Mouse (Mus musculus) embryonic facial prominence, embryonic 13.5 days (tissue): ENCODE measurements around the gene Per1. TPM values are rescaled to one million over a fixed set of nuclear protein-coding genes. Genes with fewer than 3 reads are reported as not detected.

Source experiments
- ATAC-seq: fragments of 200-750 bp; cut with Nextera tagmentation; 2 replicates; pipeline ENCODE4 v1.8.0; 2017; ENCODE audit warnings: low read depth; ENCODE audit not compliant: insufficient number of reproducible peaks, insufficient read depth, low FRiP score, low TSS enrichment
- H3K27ac ChIP-seq: fragments of 300-500 bp; sonication (generic); 2 replicates; pipeline ENCODE4 v1.5.1; 2015; ENCODE audit warnings: moderate library complexity, mild to moderate bottlenecking, inconsistent platforms
- H3K27me3 ChIP-seq: fragments of 300-500 bp; sonication (generic); 2 replicates; pipeline ENCODE4 v1.6.1; 2015; ENCODE audit warnings: mild to moderate bottlenecking, inconsistent platforms
- H3K36me3 ChIP-seq: fragments of 300-500 bp; sonication (generic); 2 replicates; pipeline ENCODE4 v1.6.1; 2015; ENCODE audit warnings: mild to moderate bottlenecking, inconsistent platforms
- H3K4me1 ChIP-seq: fragments of 300-500 bp; sonication (generic); 2 replicates; pipeline ENCODE4 v1.6.1; 2015; ENCODE audit warnings: inconsistent platforms
- H3K4me2 ChIP-seq: fragments of 300-500 bp; sonication (generic); 2 replicates; pipeline ENCODE4 v1.6.1; 2015; ENCODE audit warnings: moderate library complexity, mild to moderate bottlenecking, inconsistent platforms
- H3K4me3 ChIP-seq: fragments of 300-500 bp; sonication (generic); 2 replicates; pipeline ENCODE4 v1.5.1; 2015; ENCODE audit warnings: mild to moderate bottlenecking, inconsistent platforms
- H3K9ac ChIP-seq: fragments of 300-500 bp; sonication (generic); 2 replicates; pipeline ENCODE4 v1.6.1; 2015; ENCODE audit warnings: mild to moderate bottlenecking, inconsistent platforms
- H3K9me3 ChIP-seq: fragments of 300-500 bp; sonication (generic); 2 replicates; pipeline ENCODE4 v1.6.1; 2016; ENCODE audit warnings: inconsistent platforms
- WGBS: fragments of 180-500 bp; shearing (Covaris S2); methylation state at CpG from one replicate; pipeline ENCODE4 v1.1.7; 2015; ENCODE audit warnings: mixed read lengths; 5-methylcytosine and 5-hydroxymethylcytosine counted together
- polyA plus RNA-seq: library from polyadenylated mRNA; unstranded; fragments of >200 nt; fragmentation: Nextera tagmentation; extraction: Ambion mirVana; gene quantifications from 2 replicates; pipeline ENCODE4 v1.2.1, GENCODE M21; 2015

The Per1 gene
- polyA plus RNA-seq, 1 experiment from 2014 or later = 11.5 TPM

GRCm38 (mm10) chr11:69114018-69114417 is 19.0 kb downstream of the Per1 start:
- Histone ChIP-seq H3K4me1 (peaks cover 18% of the 10 kb centered on the region), H3K4me3 (no peak overlapping the region), H3K9me3 (no peaks in the 10 kb centered on the region), H3K9ac (no peak overlapping the region), H3K4me2 (no peak overlapping the region), H3K27me3 (peaks cover 16% of the 10 kb centered on the region), H3K36me3 (peaks cover 7% of the 10 kb centered on the region), H3K27ac (no peak overlapping the region)
- WGBS = 67% methylated on average over 3 of the region's 3 CpGs
- ATAC-seq = no peak

GRCm38 (mm10) chr11:69114621-69115020 is 19.6 kb downstream of the Per1 start:
- no peak overlapping the region for H3K4me3 ChIP-seq
- WGBS = 84% methylated on average over 3 of the region's 3 CpGs
- no peak overlapping the region for H3K9ac ChIP-seq
- no peak for ATAC-seq
- no peak overlapping the region for H3K27ac ChIP-seq
- no peaks in the 10 kb centered on the region for H3K9me3 ChIP-seq
- H3K36me3 ChIP-seq = peaks cover under 1% of the 10 kb centered on the region
- no peak overlapping the region for H3K4me2 ChIP-seq
- H3K27me3 ChIP-seq = peaks cover 16% of the 10 kb centered on the region
- peaks cover 20% of the 10 kb centered on the region for H3K4me1 ChIP-seq

- 54% methylated on average over 5 of the region's 5 CpGs for WGBS
- H3K9me3 ChIP-seq = no peaks in the 10 kb centered on the region
- peak overlapping the region; percentile 84; the same call in 1 of the 2 replicates for H3K4me3 ChIP-seq
- H3K27me3 ChIP-seq = peaks cover 32% of the 10 kb centered on the region
- H3K27ac ChIP-seq = no peak overlapping the region
- H3K36me3 ChIP-seq = no peaks in the 10 kb centered on the region
- ATAC-seq = no peak
- H3K4me2 ChIP-seq = peak overlapping the region; percentile 97
- H3K9ac ChIP-seq = no peak overlapping the region
- H3K4me1 ChIP-seq = peaks cover 32% of the 10 kb centered on the region
Observed at GRCm38 (mm10) chr11:69116843-69117242, 21.8 kb downstream of the Per1 start.

GRCm38 (mm10) chr11:69117737-69118695 is 23.0 kb downstream of the Per1 start:
- ATAC-seq = no peak
- Histone ChIP-seq H3K9me3 (no peaks in the 10 kb centered on the region), H3K4me2 (peak overlapping the region; percentile 97), H3K27ac (peak overlapping the region; percentile 79), H3K9ac (peak overlapping the region; percentile 82), H3K4me1 (peaks cover 33% of the 10 kb centered on the region), H3K36me3 (no peaks in the 10 kb centered on the region), H3K4me3 (peak overlapping the region; percentile 84), H3K27me3 (peaks cover 28% of the 10 kb centered on the region)
- WGBS = under 1% methylated on average over 45 of the region's 45 CpGs

GRCm38 (mm10) chr11:69118765-69119164 is 23.7 kb downstream of the Per1 start:
- peak overlapping the region; percentile 84 for H3K4me3 ChIP-seq
- no peaks in the 10 kb centered on the region for H3K9me3 ChIP-seq
- under 1% methylated on average over 15 of the region's 15 CpGs for WGBS
- ATAC-seq = peak; percentile 22; the same call in 1 of the 2 replicates
- H3K4me1 ChIP-seq = peaks cover 35% of the 10 kb centered on the region
- H3K27ac ChIP-seq = peak overlapping the region; percentile 22; the same call in 1 of the 2 replicates
- H3K9ac ChIP-seq = peak overlapping the region; percentile 49; the same call in 1 of the 2 replicates
- peaks cover 22% of the 10 kb centered on the region; the same call in 1 of the 2 replicates for H3K27me3 ChIP-seq
- H3K36me3 ChIP-seq = no peaks in the 10 kb centered on the region
- H3K4me2 ChIP-seq = peak overlapping the region; percentile 97

GRCm38 (mm10) chr11:69119446-69120155 is 24.6 kb downstream of the Per1 start:
- no peak for ATAC-seq
- peak overlapping the region; percentile 85 for H3K4me3 ChIP-seq
- H3K9me3 ChIP-seq = no peaks in the 10 kb centered on the region
- peaks cover 35% of the 10 kb centered on the region for H3K4me1 ChIP-seq
- H3K4me2 ChIP-seq = peak overlapping the region; percentile 97
- 33% methylated on average over 14 of the region's 14 CpGs for WGBS
- H3K9ac ChIP-seq = no peak overlapping the region
- H3K36me3 ChIP-seq = no peaks in the 10 kb centered on the region
- no peak overlapping the region for H3K27ac ChIP-seq
- H3K27me3 ChIP-seq = peaks cover 22% of the 10 kb centered on the region; the same call in 1 of the 2 replicates

- H3K27me3 ChIP-seq = peaks cover 20% of the 10 kb centered on the region; the same call in 1 of the 2 replicates
- H3K36me3 ChIP-seq = no peaks in the 10 kb centered on the region
- no peak for ATAC-seq
- peaks cover 35% of the 10 kb centered on the region for H3K4me1 ChIP-seq
- peak within 1 kb of the TSS; percentile 84 for H3K9ac ChIP-seq
- peak within 1 kb of the TSS; percentile 85 for H3K4me3 ChIP-seq
- peak within 1 kb of the TSS; percentile 97 for H3K4me2 ChIP-seq
- H3K9me3 ChIP-seq = no peaks in the 10 kb centered on the region
- WGBS = 3% methylated on average over 27 of the region's 27 CpGs
- H3K27ac ChIP-seq = no peak within 1 kb of the TSS
Observed at GRCm38 (mm10) chr11:69120221-69121000, 25.4 kb downstream of the Per1 start, which contains the start of gene Hes7. TSS of gene Hes7 (plus strand) at chr11:69120404.

GRCm38 (mm10) chr11:69121001-69121740 is 26.2 kb downstream of the Per1 start:
- Histone ChIP-seq H3K4me2 (peak overlapping the region; percentile 97), H3K4me3 (peak overlapping the region; percentile 85), H3K9ac (peak overlapping the region; percentile 84), H3K9me3 (no peaks in the 10 kb centered on the region), H3K27me3 (peaks cover 16% of the 10 kb centered on the region; the same call in 1 of the 2 replicates), H3K36me3 (no peaks in the 10 kb centered on the region), H3K27ac (no peak overlapping the region), H3K4me1 (peaks cover 41% of the 10 kb centered on the region)
- WGBS = under 1% methylated on average over 33 of the region's 33 CpGs
- ATAC-seq = no peak

- WGBS = under 1% methylated on average over 32 of the region's 32 CpGs
- peak overlapping the region; percentile 85 for H3K4me3 ChIP-seq
- no peaks in the 10 kb centered on the region for H3K36me3 ChIP-seq
- H3K9ac ChIP-seq = peak overlapping the region; percentile 84
- peak overlapping the region; percentile 97 for H3K4me2 ChIP-seq
- peaks cover 47% of the 10 kb centered on the region for H3K4me1 ChIP-seq
- peak overlapping the region; percentile 88 for H3K27ac ChIP-seq
- no peak for ATAC-seq
- H3K27me3 ChIP-seq = peaks cover 16% of the 10 kb centered on the region; the same call in 1 of the 2 replicates
- no peaks in the 10 kb centered on the region for H3K9me3 ChIP-seq
Observed at GRCm38 (mm10) chr11:69121741-69122335, 26.8 kb downstream of the Per1 start.

GRCm38 (mm10) chr11:69122336-69122951 is 27.4 kb downstream of the Per1 start, which contains the start of gene 9130213A22Rik:
TSS of gene 9130213A22Rik (minus strand) at chr11:69122589.
- WGBS = under 1% methylated on average over 66 of the region's 66 CpGs
- Histone ChIP-seq H3K4me1 (peaks cover 42% of the 10 kb centered on the region), H3K9ac (peak within 1 kb of the TSS; percentile 84), H3K36me3 (no peaks in the 10 kb centered on the region), H3K4me3 (peak within 1 kb of the TSS; percentile 85), H3K4me2 (peak within 1 kb of the TSS; percentile 97), H3K9me3 (no peaks in the 10 kb centered on the region), H3K27ac (peak within 1 kb of the TSS; percentile 88), H3K27me3 (peaks cover 19% of the 10 kb centered on the region)
- peak; percentile 73 for ATAC-seq
